Mouse (Mus musculus) CD4-positive helper T cell, adult 2 months (primary cell): ENCODE data around the gene Fst.

Experiments
- DNase-seq: peaks from one replicate; pipeline ENCODE4 v3.0.0-alpha.2; 2012; ENCODE audit warnings: low read depth, missing footprints, low spot score

Gene Fst

DNA sequence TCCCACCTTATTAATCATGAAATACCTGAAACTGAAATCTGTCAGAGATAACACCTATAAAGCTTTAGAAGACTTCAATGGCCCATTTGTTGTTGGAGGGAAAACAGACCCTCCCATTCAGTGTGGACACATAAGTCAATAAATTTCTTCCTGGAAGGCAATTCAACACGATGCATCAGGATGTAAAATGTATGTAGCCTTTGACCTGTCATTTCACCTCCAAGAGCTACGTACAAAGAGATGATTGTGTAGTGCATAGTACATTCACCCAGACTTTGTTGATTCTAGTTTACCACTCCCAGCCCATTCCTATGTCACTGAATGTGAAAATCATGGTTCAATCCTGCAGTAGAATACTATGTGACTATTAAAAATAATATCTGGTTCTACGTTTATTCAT, 39.4 kb downstream of the Fst start:
- DNase-seq, result no peak

DNA sequence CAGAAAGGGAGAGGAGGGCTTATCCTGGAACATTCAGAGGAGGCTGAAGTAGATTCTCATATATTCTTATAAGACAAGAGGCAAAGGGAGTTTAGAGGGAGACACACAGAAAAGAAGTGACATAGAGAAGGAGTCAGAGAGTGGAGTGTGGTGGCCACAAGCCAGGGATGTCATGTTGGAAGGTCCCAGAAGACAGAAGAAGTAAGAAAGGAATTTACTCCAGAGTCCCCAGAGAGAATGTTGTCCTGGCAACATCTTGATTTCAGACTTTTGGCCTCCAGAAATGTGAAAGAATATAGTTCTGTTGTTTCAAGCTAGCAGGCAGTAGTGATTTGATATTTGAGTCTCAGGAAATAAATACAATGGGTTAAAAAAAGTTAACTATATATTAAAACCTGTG, 46.4 kb downstream of the Fst start:
- no peak for DNase-seq

DNA sequence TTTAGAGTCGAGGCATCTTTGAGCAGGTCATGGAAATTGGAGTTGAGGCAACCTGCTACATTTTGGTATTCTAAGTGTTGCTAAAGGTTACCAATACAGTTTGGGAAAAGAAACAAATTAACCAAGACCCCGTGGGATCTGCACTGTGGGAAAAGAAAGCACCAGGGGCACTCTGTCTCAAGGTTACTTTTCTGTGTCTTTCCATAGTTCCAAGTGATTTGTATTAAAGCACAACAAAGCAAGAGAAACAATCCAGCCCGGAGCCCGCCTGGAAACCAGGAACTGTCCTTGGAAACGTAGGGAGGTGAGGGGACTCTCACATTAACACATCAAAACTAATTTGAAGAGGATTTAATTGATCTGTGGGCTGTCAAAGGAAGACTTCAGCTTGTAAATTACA, 51.9 kb downstream of the Fst start:
- DNase-seq, result no peak

DNA sequence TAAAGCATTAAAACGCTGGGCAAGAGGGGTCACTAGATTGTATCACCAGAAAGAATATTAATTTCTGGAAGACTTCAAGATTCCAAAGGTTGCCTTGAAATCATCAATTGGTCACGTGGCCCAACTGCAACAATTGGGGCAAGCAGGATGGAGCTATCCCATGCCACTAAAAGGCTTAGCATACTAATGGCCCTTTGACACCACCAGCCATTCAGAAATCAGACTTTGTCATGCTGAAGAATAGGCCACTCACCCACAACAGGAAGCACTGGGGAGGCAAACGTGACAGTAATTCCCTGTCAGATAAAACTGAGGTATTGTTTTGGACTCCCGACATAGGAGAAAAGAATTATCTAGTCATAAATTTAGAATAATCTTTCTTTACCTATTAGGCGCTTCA, 52.3 kb downstream of the Fst start:
- DNase-seq, result no peak

DNA sequence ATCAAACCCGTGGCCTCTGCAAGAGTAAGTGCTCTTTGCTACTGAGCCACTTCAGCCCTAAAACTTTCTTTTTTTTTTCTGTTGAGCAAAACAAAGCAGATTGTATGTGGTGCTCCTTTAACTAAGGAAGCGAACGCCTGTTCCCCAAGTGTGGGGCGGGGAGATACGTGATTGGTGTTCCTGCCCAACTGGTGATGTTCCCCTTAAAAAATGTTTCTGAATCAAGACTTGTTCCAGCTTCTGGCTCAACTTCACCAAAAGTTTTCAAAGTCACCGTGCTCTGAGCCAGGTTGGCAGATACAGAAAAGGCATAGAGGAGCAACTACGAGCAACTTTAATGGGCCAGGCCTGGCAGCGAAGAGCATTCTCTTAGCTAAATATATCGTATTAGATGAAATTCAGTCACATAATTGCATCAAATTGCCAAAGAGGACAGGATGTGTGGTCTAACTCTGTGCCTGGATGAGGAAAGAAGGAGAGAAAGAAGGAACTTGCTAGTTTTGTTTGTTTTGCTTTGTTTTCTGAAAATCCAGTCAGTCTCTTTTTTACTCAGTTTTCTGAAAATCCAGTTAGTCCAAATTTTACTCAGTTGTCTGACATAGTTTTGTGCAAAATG, 53.5 kb downstream of the Fst start:
- DNase-seq, result no peak
